Mouse (Mus musculus) heart, adult 2 months (tissue): Measurements from ENCODE around the gene Mcrip1. TPM values are rescaled to one million over a fixed set of nuclear protein-coding genes. Genes with fewer than 3 reads are reported as not detected.
A peak's percentile ranks its signal among the peaks of the same experiment; 100 is the strongest.

Source experiments
- DNase-seq, 2 experiments: peaks; one replicate each; pipeline ENCODE4 v3.0.0; 2021
- H3K27ac ChIP-seq: fragments of 200-600 bp; 2 replicates; pipeline ENCODE4 v1.8.1; 2022
- H3K27me3 ChIP-seq: fragments of 200-500 bp; 2 replicates; pipeline ENCODE4 v1.6.1; 2012; ENCODE audit warnings: mild to moderate bottlenecking, low read length, inconsistent platforms, mixed read lengths; ENCODE audit not compliant: control insufficient read depth, insufficient read depth
- H3K36me3 ChIP-seq: fragments of 200-500 bp; 2 replicates; pipeline ENCODE4 v1.6.1; 2012; ENCODE audit warnings: low read length, inconsistent platforms; ENCODE audit not compliant: control insufficient read depth, insufficient read depth
- H3K4me1 ChIP-seq: fragments of 200-500 bp; 2 replicates; pipeline ENCODE4 v1.6.1; 2011; ENCODE audit warnings: low read length; ENCODE audit not compliant: control insufficient read depth, insufficient read depth
- H3K4me3 ChIP-seq: fragments of 200-600 bp; 2 replicates; pipeline ENCODE4 v1.8.1; 2022
- H3K79me2 ChIP-seq: fragments of 200-500 bp; replicated peaks from 2 replicates; pipeline ENCODE4 v1.6.1; 2012; ENCODE audit warnings: mild to moderate bottlenecking, inconsistent platforms, low read length, moderate library complexity, mixed read lengths; ENCODE audit not compliant: control insufficient read depth, insufficient read depth
- H3K9ac ChIP-seq: fragments of 200-500 bp; 2 replicates; pipeline ENCODE4 v1.6.1; 2012; ENCODE audit warnings: low read depth, mild to moderate bottlenecking, control low read depth, inconsistent platforms, low read length, mixed read lengths
- CTCF ChIP-seq: fragments of 200-600 bp; IDR thresholded peaks from 2 replicates; pipeline ENCODE4 v1.8.1; 2022; ENCODE audit warnings: antibody characterized with exemption, mild to moderate bottlenecking, moderate library complexity
- EP300 ChIP-seq: fragments of 200-500 bp; IDR thresholded peaks from 2 replicates; pipeline ENCODE4 v1.6.1; 2011; ENCODE audit warnings: low read depth, low read length, control low read depth; ENCODE audit not compliant: insufficient read depth
- POLR2A ChIP-seq: fragments of 200-500 bp; IDR thresholded peaks from 2 replicates; pipeline ENCODE4 v1.6.1; 2011; ENCODE audit warnings: mild to moderate bottlenecking, low read depth, low read length, control low read depth; ENCODE audit not compliant: insufficient read depth
- WGBS: fragments of 180-500 bp; shearing (Covaris S2); methylation state at CpG from one replicate; pipeline ENCODE4 v1.1.7; 2018; 5-methylcytosine and 5-hydroxymethylcytosine counted together
- intact Hi-C: fragments of 180-260 bp; cut with DNase I; formaldehyde crosslinking; loops from one replicate; pipeline ENCODE4 v1.15.1; 2025
- polyA plus RNA-seq: library from polyadenylated mRNA; depleted of rRNA; stranded (reverse); fragments of >200 nt; gene quantifications from 2 replicates; pipeline ENCODE4 v1.2.3, GENCODE M21; 2012
- total RNA-seq, 2 experiments: library from RNA; stranded (reverse); gene quantifications; 2 replicates each; pipeline ENCODE4 v1.2.3; 2021

Gene Mcrip1
- total and polyA plus RNA-seq, 3 experiments, result 38.5 to 84.9 (median 43.9) TPM

DNA sequence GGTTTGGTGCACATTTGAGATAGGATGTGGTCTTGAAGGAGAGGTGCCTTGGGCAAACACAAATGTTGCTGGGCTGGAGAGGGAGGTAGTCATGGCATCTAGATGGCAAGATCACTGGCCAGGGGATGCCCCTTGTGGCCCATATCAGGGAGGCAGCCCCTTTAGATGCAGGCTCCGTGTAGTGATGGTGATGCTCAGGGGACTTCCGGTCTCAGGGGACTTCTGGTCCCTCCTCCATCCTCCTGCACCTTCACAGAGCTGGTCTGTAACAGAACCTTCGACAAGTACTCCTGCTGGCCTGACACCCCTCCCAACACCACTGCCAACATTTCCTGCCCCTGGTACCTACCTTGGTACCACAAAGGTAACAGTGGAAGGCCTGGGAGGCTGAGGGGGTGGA is 13.7 kb downstream of the Mcrip1 start:
- H3K27ac ChIP-seq, result no peak overlapping the region
- peaks cover 17% of the 10 kb centered on the region for H3K4me1 ChIP-seq
- H3K9ac ChIP-seq, result no peak overlapping the region
- H3K36me3 ChIP-seq, result no peaks in the 10 kb centered on the region
- WGBS, result 62% methylated on average over 3 of the region's 3 CpGs
- H3K27me3 ChIP-seq, result peaks cover 2% of the 10 kb centered on the region; the same call in 1 of the 2 replicates
- intact Hi-C loops, result no loop called here
- no peaks in the 10 kb centered on the region for H3K79me2 ChIP-seq
- no peak for DNase-seq
- no peak for TF ChIP-seq CTCF
- TF ChIP-seq EP300, result no peak
- H3K4me3 ChIP-seq, result no peak overlapping the region

- Histone ChIP-seq H3K4me1 (peaks cover 17% of the 10 kb centered on the region), H3K27ac (no peak overlapping the region), H3K36me3 (no peaks in the 10 kb centered on the region), H3K27me3 (peaks cover 6% of the 10 kb centered on the region), H3K9ac (no peak overlapping the region), H3K79me2 (no peaks in the 10 kb centered on the region), H3K4me3 (no peak overlapping the region)
- TF ChIP-seq POLR2A, result no peak
- peak; percentile 58; the same call in 1 of the 2 replicates for TF ChIP-seq EP300
- WGBS, result 48% methylated on average over 3 of the region's 3 CpGs
- intact Hi-C loops, result no loop called here
- DNase-seq, result no peak
Observed at GRCm38 (mm10) chr11:120535145-120535544, 14.4 kb downstream of the Mcrip1 start.

DNA sequence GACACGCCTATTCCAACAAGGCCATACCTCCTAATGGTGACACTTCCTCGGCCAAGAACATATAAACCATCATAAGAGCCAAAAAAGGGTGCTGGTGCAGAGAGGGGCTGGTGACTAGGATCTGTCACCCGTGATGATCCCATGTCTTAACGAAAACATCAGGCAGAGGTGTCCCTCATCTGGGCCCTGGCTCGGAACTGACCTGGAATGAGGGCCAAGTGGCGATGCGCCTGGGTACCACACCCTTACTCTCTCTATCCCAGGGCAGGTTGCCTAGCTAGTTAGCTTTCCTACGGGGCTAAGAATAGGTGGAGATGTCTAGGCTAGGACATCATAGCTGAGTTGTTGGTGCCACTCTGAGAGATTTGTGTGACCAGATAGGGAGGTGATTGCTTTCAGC is 15.4 kb downstream of the Mcrip1 start:
- H3K27ac ChIP-seq, result no peak overlapping the region
- H3K36me3 ChIP-seq, result no peaks in the 10 kb centered on the region
- H3K9ac ChIP-seq, result no peak overlapping the region
- H3K79me2 ChIP-seq, result no peaks in the 10 kb centered on the region
- DNase-seq, result no peak
- TF ChIP-seq CTCF (no peak), EP300 (no peak), POLR2A (no peak)
- peaks cover 6% of the 10 kb centered on the region for H3K27me3 ChIP-seq
- WGBS, result 82% methylated on average over 8 of the region's 8 CpGs
- intact Hi-C loops, result no loop called here
- H3K4me3 ChIP-seq, result no peak overlapping the region
- peaks cover 11% of the 10 kb centered on the region for H3K4me1 ChIP-seq

- no peaks in the 10 kb centered on the region for H3K79me2 ChIP-seq
- 35% methylated on average over 9 of the region's 9 CpGs for WGBS
- intact Hi-C loops, result no loop called here
- no peak overlapping the region for H3K4me3 ChIP-seq
- H3K9ac ChIP-seq, result no peak overlapping the region
- peaks cover 4% of the 10 kb centered on the region; the same call in 1 of the 2 replicates for H3K4me1 ChIP-seq
- H3K27ac ChIP-seq, result no peak overlapping the region
- H3K36me3 ChIP-seq, result no peaks in the 10 kb centered on the region
- no peak for TF ChIP-seq EP300
- TF ChIP-seq CTCF, result no peak
- DNase-seq, result no peak
- H3K27me3 ChIP-seq, result peaks cover 6% of the 10 kb centered on the region
Observed at GRCm38 (mm10) chr11:120531646-120532045, 17.9 kb downstream of the Mcrip1 start.

- H3K4me1 ChIP-seq, result peaks cover 4% of the 10 kb centered on the region; the same call in 1 of the 2 replicates
- peaks cover 6% of the 10 kb centered on the region for H3K27me3 ChIP-seq
- no peak within 1 kb of the TSS for H3K27ac ChIP-seq
- H3K4me3 ChIP-seq, result peak within 1 kb of the TSS; percentile 47
- intact Hi-C loops, result no loop called here
- peak within 1 kb of the TSS; percentile 65 for H3K9ac ChIP-seq
- H3K79me2 ChIP-seq, result no peaks in the 10 kb centered on the region
- WGBS, result 13% methylated on average over 62 of the region's 62 CpGs
- DNase-seq, result no peak
- H3K36me3 ChIP-seq, result no peaks in the 10 kb centered on the region
- TF ChIP-seq POLR2A (no peak), CTCF (no peak), EP300 (no peak)
Observed at GRCm38 (mm10) chr11:120530085-120530964, 19.2 kb downstream of the Mcrip1 start, which contains the start of gene Gcgr. TSS of gene Gcgr (plus strand) at chr11:120530699.

DNA sequence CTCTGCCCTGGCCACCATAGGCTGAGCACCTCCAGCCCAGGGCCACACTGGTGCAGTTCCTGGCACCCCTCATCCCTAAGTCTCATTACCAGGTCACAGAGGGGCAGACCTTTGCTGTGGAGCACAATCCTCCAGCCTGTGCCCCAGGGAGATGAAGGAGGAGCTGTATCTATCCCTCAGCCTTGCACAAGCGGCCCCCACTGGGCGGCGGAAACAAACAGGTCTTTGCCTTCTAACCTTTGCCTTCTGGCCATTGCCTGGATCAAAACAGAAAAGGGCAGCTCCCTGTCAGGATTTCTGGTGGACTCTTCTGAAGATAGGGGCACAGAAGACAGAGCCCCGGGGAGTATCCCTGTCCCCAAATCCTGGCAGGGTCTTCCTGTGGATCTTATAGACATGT is 20.6 kb downstream of the Mcrip1 start:
- Histone ChIP-seq H3K27ac (no peak overlapping the region), H3K4me3 (no peak overlapping the region), H3K27me3 (peaks cover 6% of the 10 kb centered on the region), H3K36me3 (no peaks in the 10 kb centered on the region), H3K9ac (no peak overlapping the region), H3K4me1 (peaks cover 4% of the 10 kb centered on the region; the same call in 1 of the 2 replicates), H3K79me2 (no peaks in the 10 kb centered on the region)
- TF ChIP-seq EP300, result no peak
- no peak for TF ChIP-seq POLR2A
- no peak for TF ChIP-seq CTCF
- 77% methylated on average over 4 of the region's 4 CpGs for WGBS
- no peak for DNase-seq
- intact Hi-C loops, result no loop called here
